Mouse (Mus musculus): ENCODE results near the gene Gtf3c2. TPM values are rescaled to one million over a fixed set of nuclear protein-coding genes. Genes with fewer than 3 reads are reported as not detected.

Gtf3c2 gene
- polyA plus RNA-seq, 1 experiment = 94.6 TPM

GRCm38 (mm10) chr5:31190201-31190600 lies 10.3 kb upstream of the Gtf3c2 start:
- H3K4me3 ChIP-seq (replicated peaks; ENCODE audit: insufficient read depth, low read depth, low read length) = no peak overlapping the region
- no peaks in the 10 kb centered on the region for H3K27me3 ChIP-seq (ENCODE audit: control insufficient read depth, insufficient read depth, low read length)
- H3K4me1 ChIP-seq (ENCODE audit: control insufficient read depth, insufficient read depth, low read length) = peaks cover 4% of the 10 kb centered on the region; the same call in 1 of the 2 replicates
- no peak overlapping the region for H3K27ac ChIP-seq (ENCODE audit: insufficient read depth, low read length)
- no peak for DNase-seq
- WGBS = 89% methylated on average over 9 of the region's 9 CpGs
- TF ChIP-seq POLR2A (IDR thresholded peaks at IDR 0.05; ENCODE audit: borderline replicate concordance, insufficient read depth, low read length) = no peak
- no peak for TF ChIP-seq CTCF (IDR thresholded peaks at IDR 0.05; ENCODE audit: borderline replicate concordance, insufficient read depth, low read depth, low read length)

- Histone ChIP-seq H3K4me3 (replicated peaks; ENCODE audit: insufficient read depth, low read depth, low read length) (no peak overlapping the region), H3K27me3 (ENCODE audit: control insufficient read depth, insufficient read depth, low read length) (no peaks in the 10 kb centered on the region), H3K4me1 (ENCODE audit: control insufficient read depth, insufficient read depth, low read length) (peaks cover 4% of the 10 kb centered on the region; the same call in 1 of the 2 replicates), H3K27ac (ENCODE audit: insufficient read depth, low read length) (no peak overlapping the region)
- no peak for DNase-seq
- WGBS = 70% methylated on average over 4 of the region's 4 CpGs
- TF ChIP-seq CTCF (IDR thresholded peaks at IDR 0.05; ENCODE audit: borderline replicate concordance, insufficient read depth, low read depth, low read length) = no peak
- no peak for TF ChIP-seq POLR2A (IDR thresholded peaks at IDR 0.05; ENCODE audit: borderline replicate concordance, insufficient read depth, low read length)
These were observed 8.4 kb upstream of the Gtf3c2 start for GRCm38 (mm10) chr5:31188223-31188840.

- H3K4me1 ChIP-seq (ENCODE audit: control insufficient read depth, insufficient read depth, low read length) = no peaks in the 10 kb centered on the region
- no peak for TF ChIP-seq CTCF (IDR thresholded peaks at IDR 0.05; ENCODE audit: borderline replicate concordance, insufficient read depth, low read depth, low read length)
- TF ChIP-seq POLR2A (IDR thresholded peaks at IDR 0.05; ENCODE audit: borderline replicate concordance, insufficient read depth, low read length) = no peak
- H3K27ac ChIP-seq (ENCODE audit: insufficient read depth, low read length) = no peak overlapping the region
- WGBS = 57% methylated on average over 4 of the region's 4 CpGs
- H3K27me3 ChIP-seq (ENCODE audit: control insufficient read depth, insufficient read depth, low read length) = no peaks in the 10 kb centered on the region
- no peak for DNase-seq
- no peak overlapping the region for H3K4me3 ChIP-seq (replicated peaks; ENCODE audit: insufficient read depth, low read depth, low read length)
These were observed 3.7 kb upstream of the Gtf3c2 start for GRCm38 (mm10) chr5:31183678-31184077.

GRCm38 (mm10) chr5:31181183-31181770 lies 1.3 kb upstream of the Gtf3c2 start:
- no peaks in the 10 kb centered on the region for H3K4me1 ChIP-seq (ENCODE audit: control insufficient read depth, insufficient read depth, low read length)
- H3K27me3 ChIP-seq (ENCODE audit: control insufficient read depth, insufficient read depth, low read length) = no peaks in the 10 kb centered on the region
- no peak overlapping the region for H3K27ac ChIP-seq (ENCODE audit: insufficient read depth, low read length)
- TF ChIP-seq CTCF (IDR thresholded peaks at IDR 0.05; ENCODE audit: borderline replicate concordance, insufficient read depth, low read depth, low read length) (no peak), POLR2A (IDR thresholded peaks at IDR 0.05; ENCODE audit: borderline replicate concordance, insufficient read depth, low read length) (no peak)
- no peak overlapping the region for H3K4me3 ChIP-seq (replicated peaks; ENCODE audit: insufficient read depth, low read depth, low read length)
- no peak for DNase-seq
- WGBS = 92% methylated on average over 9 of the region's 9 CpGs

GRCm38 (mm10) chr5:31179301-31179765 lies 611 bp downstream of the Gtf3c2 start:
- Histone ChIP-seq H3K4me1 (ENCODE audit: control insufficient read depth, insufficient read depth, low read length) (no peaks in the 10 kb centered on the region), H3K27me3 (ENCODE audit: control insufficient read depth, insufficient read depth, low read length) (no peaks in the 10 kb centered on the region), H3K27ac (ENCODE audit: insufficient read depth, low read length) (peak overlapping the region; percentile 84; the same call in 1 of the 2 replicates), H3K4me3 (replicated peaks; ENCODE audit: insufficient read depth, low read depth, low read length) (peak overlapping the region; percentile 77)
- TF ChIP-seq POLR2A (IDR thresholded peaks at IDR 0.05; ENCODE audit: borderline replicate concordance, insufficient read depth, low read length) = no peak
- TF ChIP-seq CTCF (IDR thresholded peaks at IDR 0.05; ENCODE audit: borderline replicate concordance, insufficient read depth, low read depth, low read length) = no peak
- under 1% methylated on average over 25 of the region's 25 CpGs for WGBS
- DNase-seq = no peak

GRCm38 (mm10) chr5:31168630-31169029 lies 11.3 kb downstream of the Gtf3c2 start:
- H3K27me3 ChIP-seq (ENCODE audit: control insufficient read depth, insufficient read depth, low read length) = no peaks in the 10 kb centered on the region
- DNase-seq = no peak
- 94% methylated on average over 4 of the region's 4 CpGs for WGBS
- H3K4me3 ChIP-seq (replicated peaks; ENCODE audit: insufficient read depth, low read depth, low read length) = no peak overlapping the region
- no peaks in the 10 kb centered on the region for H3K4me1 ChIP-seq (ENCODE audit: control insufficient read depth, insufficient read depth, low read length)
- no peak for TF ChIP-seq CTCF (IDR thresholded peaks at IDR 0.05; ENCODE audit: borderline replicate concordance, insufficient read depth, low read depth, low read length)
- TF ChIP-seq POLR2A (IDR thresholded peaks at IDR 0.05; ENCODE audit: borderline replicate concordance, insufficient read depth, low read length) = no peak
- no peak overlapping the region for H3K27ac ChIP-seq (ENCODE audit: insufficient read depth, low read length)

GRCm38 (mm10) chr5:31164878-31165277 lies 15.1 kb downstream of the Gtf3c2 start:
- no peak for DNase-seq
- TF ChIP-seq CTCF (IDR thresholded peaks at IDR 0.05; ENCODE audit: borderline replicate concordance, insufficient read depth, low read depth, low read length) (no peak), POLR2A (IDR thresholded peaks at IDR 0.05; ENCODE audit: borderline replicate concordance, insufficient read depth, low read length) (no peak)
- 90% methylated on average over 1 of the region's 1 CpGs for WGBS

GRCm38 (mm10) chr5:31162462-31162861 lies 17.5 kb downstream of the Gtf3c2 start:
- Histone ChIP-seq H3K27ac (ENCODE audit: insufficient read depth, low read length) (no peak overlapping the region), H3K27me3 (ENCODE audit: control insufficient read depth, insufficient read depth, low read length) (no peaks in the 10 kb centered on the region), H3K4me3 (replicated peaks; ENCODE audit: insufficient read depth, low read depth, low read length) (no peak overlapping the region), H3K4me1 (ENCODE audit: control insufficient read depth, insufficient read depth, low read length) (no peaks in the 10 kb centered on the region)
- no peak for DNase-seq
- no peak for TF ChIP-seq CTCF (IDR thresholded peaks at IDR 0.05; ENCODE audit: borderline replicate concordance, insufficient read depth, low read depth, low read length)
- no peak for TF ChIP-seq POLR2A (IDR thresholded peaks at IDR 0.05; ENCODE audit: borderline replicate concordance, insufficient read depth, low read length)

More at GRCm38 (mm10) chr5:31164878-31165277, 15.1 kb downstream of the Gtf3c2 start:
- H3K4me3 ChIP-seq (replicated peaks; ENCODE audit: insufficient read depth, low read depth, low read length) = no peak overlapping the region
- no peaks in the 10 kb centered on the region for H3K27me3 ChIP-seq (ENCODE audit: control insufficient read depth, insufficient read depth, low read length)
- no peak overlapping the region for H3K27ac ChIP-seq (ENCODE audit: insufficient read depth, low read length)
- H3K4me1 ChIP-seq (ENCODE audit: control insufficient read depth, insufficient read depth, low read length) = no peaks in the 10 kb centered on the region
